In the genomic region with DNA sequence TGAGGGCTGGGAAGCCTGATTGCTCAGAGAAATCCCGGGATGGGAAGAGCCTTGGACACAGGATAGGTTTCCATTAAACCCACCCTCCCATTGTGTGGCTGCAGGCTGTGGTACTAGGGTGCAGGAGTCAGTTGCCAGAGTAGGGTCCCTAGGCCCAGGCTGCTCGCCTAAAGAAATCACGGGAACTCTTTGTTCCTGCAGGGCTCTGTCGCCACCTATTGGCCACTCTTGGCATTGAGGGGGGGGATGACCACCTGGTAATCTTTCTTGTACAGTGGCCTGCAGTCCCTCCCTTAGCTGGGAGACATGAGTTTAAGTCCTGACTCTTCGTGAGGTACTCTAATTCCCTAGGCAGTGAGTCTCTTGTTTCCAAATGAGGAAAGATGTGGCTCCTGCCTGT, we compare ENCODE assay signal across 9 mouse cellular contexts.
DNase-seq lines count a peak whose midpoint lies in the region; ATAC-seq lines count a peak whose summit lies in the region.
"Had no signal": no experiment of that assay in that cellular context is flagged by ENCODE, and none has a peak within 500 bp of the region (broad histone marks: within the 10 kb centered on the region; RNA-seq: fewer than 3 reads in every experiment).

No protein-coding gene starts in this region.

- H3K27me3 ChIP-seq in forebrain, embryonic 10.5 days (ENCODE audit: poor library complexity, severe bottlenecking): peaks cover 68% of the 10 kb centered on the region
- no peaks in the 10 kb centered on the region for H3K27me3 ChIP-seq in hindbrain, embryonic 14.5 days (ENCODE audit: control insufficient read depth, insufficient read depth, low read length)
- H3K27me3 ChIP-seq in neural tube, embryonic 12.5 days (replicated peaks): no peaks in the 10 kb centered on the region

- peak; percentile 38 for DNase-seq in ovary, postnatal 10 days (ENCODE audit: low spot score)
- DNase-seq in ovary, adult 18-20 months (ENCODE audit: low spot score): no peak
- peak; percentile 61 for DNase-seq in brain, adult 2 months (ENCODE audit: low read depth, low spot score)
- DNase-seq in forebrain, embryonic 10.5 days (ENCODE audit: extremely low spot score, low spot score): peak; percentile 76
- DNase-seq in hindbrain, embryonic 14.5 days (ENCODE audit: low spot score): peak; percentile 89
- peak; percentile 83 for DNase-seq in left cerebral cortex, postnatal 4 days
- DNase-seq in urinary bladder, postnatal 14 days (ENCODE audit: low spot score): peak; percentile 63

- peaks cover 6% of the 10 kb centered on the region; the same call in 1 of the 2 replicates for H3K9me3 ChIP-seq in forebrain, embryonic 10.5 days
- no peaks in the 10 kb centered on the region for H3K9me3 ChIP-seq in hindbrain, embryonic 14.5 days (ENCODE audit: control insufficient read depth, low read length)
- no peaks in the 10 kb centered on the region for H3K9me3 ChIP-seq in neural tube, embryonic 12.5 days

- H3K4me2 ChIP-seq in hindbrain, embryonic 14.5 days (replicated peaks): no peak overlapping the region
- no peak overlapping the region for H3K4me2 ChIP-seq in neural tube, embryonic 12.5 days (replicated peaks)

- H3K4me3 ChIP-seq in forebrain, embryonic 10.5 days: no peak overlapping the region
- H3K4me3 ChIP-seq in hindbrain, embryonic 14.5 days (replicated peaks; ENCODE audit: low read length): no peak overlapping the region
- no peak overlapping the region for H3K4me3 ChIP-seq in neural tube, embryonic 12.5 days
- H3K4me3 ChIP-seq: erythroblast, embryonic 14.5 days had no signal

- 11% methylated on average over 5 of the region's 5 CpGs for WGBS in forebrain, embryonic 10.5 days
- 15% methylated on average over 5 of the region's 5 CpGs for WGBS in hindbrain, embryonic 14.5 days
- 11% methylated on average over 5 of the region's 5 CpGs for WGBS in neural tube, embryonic 12.5 days

- intact Hi-C loops in left cerebral cortex, postnatal 4 days (cut with DNase I): loop anchor here (2.0 kb wide), 1 partner anchor 240 kb away; no protein-coding TSS in a partner anchor

- peak; percentile 53; the same call in 1 of the 2 replicates for ATAC-seq in hindbrain, embryonic 14.5 days (ENCODE audit: low FRiP score)
- peak; percentile 67 for ATAC-seq in neural tube, embryonic 12.5 days (ENCODE audit: low FRiP score, low read depth)

- no peak overlapping the region for H3K9ac ChIP-seq in hindbrain, embryonic 14.5 days
- H3K9ac ChIP-seq in neural tube, embryonic 12.5 days: no peak overlapping the region

- no peak overlapping the region for H3K27ac ChIP-seq in forebrain, embryonic 10.5 days
- no peak overlapping the region for H3K27ac ChIP-seq in hindbrain, embryonic 14.5 days
- no peak overlapping the region for H3K27ac ChIP-seq in neural tube, embryonic 12.5 days

- H3K4me1 ChIP-seq in forebrain, embryonic 10.5 days: no peaks in the 10 kb centered on the region
- no peaks in the 10 kb centered on the region for H3K4me1 ChIP-seq in hindbrain, embryonic 14.5 days (replicated peaks; ENCODE audit: control insufficient read depth, insufficient read depth, low read length)
- no peaks in the 10 kb centered on the region for H3K4me1 ChIP-seq in neural tube, embryonic 12.5 days

- H3K36me3 ChIP-seq in forebrain, embryonic 10.5 days (replicated peaks): 0 out of 2 replicates have a peak, but pooled peaks cover 5% of the 10 kb centered on the region
- H3K36me3 ChIP-seq in hindbrain, embryonic 14.5 days (replicated peaks; ENCODE audit: control insufficient read depth, insufficient read depth): no peaks in the 10 kb centered on the region
- peaks cover 12% of the 10 kb centered on the region; the same call in 1 of the 2 replicates for H3K36me3 ChIP-seq in neural tube, embryonic 12.5 days
